Mouse (Mus musculus) CH12.LX (cell line): ENCODE data around the gene Slc25a36. TPM values are rescaled to one million over a fixed set of nuclear protein-coding genes. Genes with fewer than 3 reads are reported as not detected.

Experiments used
- DNase-seq: peaks from one replicate; pipeline ENCODE4 v3.0.0-alpha.2; 2013; ENCODE audit errors: extremely low read depth
- H3K27ac ChIP-seq: 2 replicates; pipeline ENCODE4 v1.5.1; 2012; ENCODE audit warnings: low read depth, mild to moderate bottlenecking, control low read depth, moderate library complexity; ENCODE audit not compliant: insufficient read depth
- H3K27me3 ChIP-seq: replicated peaks from 2 replicates; pipeline ENCODE3; 2012; ENCODE audit warnings: inconsistent platforms
- H3K36me3 ChIP-seq, 2 experiments: replicated peaks in 1 of 2; 2 replicates each; pipeline versions ENCODE3 to v1.6.1; 2012; ENCODE audit warnings: inconsistent platforms in 1 of 2, low read length in 1 of 2, mild to moderate bottlenecking in 1 of 2, mixed read lengths in 1 of 2, moderate library complexity in 1 of 2; ENCODE audit not compliant: control insufficient read depth in 1 of 2, insufficient read depth in 1 of 2
- H3K4me1 ChIP-seq, 2 experiments: 2 replicates each; pipeline ENCODE4 v1.6.1; 2012; ENCODE audit warnings: inconsistent platforms in 1 of 2, moderate library complexity in 1 of 2; ENCODE audit not compliant: insufficient read depth in 2 of 2, control insufficient read depth in 1 of 2
- H3K4me2 ChIP-seq: 2 replicates; pipeline ENCODE4 v1.6.1; 2012; ENCODE audit warnings: low read depth, mild to moderate bottlenecking, control low read depth; ENCODE audit not compliant: poor library complexity, insufficient read depth, severe bottlenecking
- H3K4me3 ChIP-seq, 3 experiments: fragments of 150-350 bp in 1 of 3; sonication (generic) in 1 of 3; replicated peaks in 1 of 3; 2 replicates each; pipeline versions ENCODE3 to v1.5.1; 2011 to 2012; ENCODE audit warnings: low read depth in 2 of 3, low read length in 2 of 3, mild to moderate bottlenecking in 2 of 3, moderate library complexity in 2 of 3, control low read depth in 1 of 3, improper control_type of control experiment in 1 of 3, inconsistent platforms in 1 of 3, mixed read lengths in 1 of 3; ENCODE audit not compliant: poor library complexity in 1 of 3
- H3K79me2 ChIP-seq: replicated peaks from 2 replicates; pipeline ENCODE4 v1.6.1; 2012; ENCODE audit warnings: mild to moderate bottlenecking, moderate library complexity; ENCODE audit not compliant: control insufficient read depth, poor library complexity, insufficient read depth, severe bottlenecking; ENCODE audit errors: extremely low read depth
- H3K9ac ChIP-seq: 2 replicates; pipeline ENCODE4 v1.6.1; 2012; ENCODE audit warnings: low read depth, mild to moderate bottlenecking, control low read depth, moderate library complexity; ENCODE audit not compliant: insufficient read depth
- H3K9me3 ChIP-seq: replicated peaks from 2 replicates; pipeline ENCODE3; 2012; ENCODE audit warnings: low read length, inconsistent platforms, mixed read lengths
- CHD1 ChIP-seq: IDR thresholded peaks from 2 replicates; pipeline ENCODE4 v1.6.1; 2012; ENCODE audit warnings: low read depth, low read length, improper control_type of control experiment, inconsistent platforms
- CHD2 ChIP-seq: IDR thresholded peaks from 2 replicates; pipeline ENCODE4 v1.6.1; 2011; ENCODE audit warnings: low read length, improper control_type of control experiment
- EP300 ChIP-seq: IDR thresholded peaks from 2 replicates; pipeline ENCODE4 v1.6.1; 2011; ENCODE audit warnings: low read length, improper control_type of control experiment
- JUN ChIP-seq: IDR thresholded peaks from 2 replicates; pipeline ENCODE4 v1.6.1; 2011; ENCODE audit warnings: low read depth, mild to moderate bottlenecking, low read length, improper control_type of control experiment, moderate library complexity; ENCODE audit not compliant: insufficient read depth
- MAX ChIP-seq: IDR thresholded peaks from 2 replicates; pipeline ENCODE4 v1.6.1; 2011; ENCODE audit warnings: low read length, improper control_type of control experiment
- MAZ ChIP-seq: IDR thresholded peaks from 2 replicates; pipeline ENCODE4 v1.6.1; 2012; ENCODE audit warnings: low read depth, mild to moderate bottlenecking, inconsistent platforms, low read length, improper control_type of control experiment, moderate library complexity
- MYC ChIP-seq: IDR thresholded peaks from 2 replicates; pipeline ENCODE4 v1.6.1; 2011; ENCODE audit warnings: low read depth, mild to moderate bottlenecking, improper control_type of control experiment, low read length
- NRF1 ChIP-seq: IDR thresholded peaks from 2 replicates; pipeline ENCODE4 v1.6.1; 2014; ENCODE audit warnings: low read depth, mild to moderate bottlenecking, inconsistent platforms, low read length, improper control_type of control experiment, moderate library complexity
- PAX5 ChIP-seq: IDR thresholded peaks from 2 replicates; pipeline ENCODE4 v1.6.1; 2012; ENCODE audit warnings: low read length, inconsistent platforms, mixed read lengths
- POLR2A ChIP-seq: IDR thresholded peaks from 2 replicates; pipeline ENCODE4 v1.6.1; 2011; ENCODE audit warnings: low read depth, mild to moderate bottlenecking, improper control_type of control experiment, low read length
- RAD21 ChIP-seq: IDR thresholded peaks from 2 replicates; pipeline ENCODE4 v1.6.1; 2011; ENCODE audit warnings: low read depth, mild to moderate bottlenecking, low read length, improper control_type of control experiment, moderate library complexity
- UBTF ChIP-seq: IDR thresholded peaks from 2 replicates; pipeline ENCODE4 v1.6.1; 2012; ENCODE audit warnings: low read depth, mild to moderate bottlenecking, inconsistent platforms, low read length, improper control_type of control experiment, moderate library complexity
- USF1 ChIP-seq: IDR thresholded peaks from 2 replicates; pipeline ENCODE4 v1.6.1; 2014; ENCODE audit warnings: low read depth, mild to moderate bottlenecking, inconsistent platforms, low read length, improper control_type of control experiment
- USF2 ChIP-seq: conservative IDR thresholded peaks from 2 replicates; pipeline ENCODE4 v1.6.1; 2011; ENCODE audit warnings: low read depth, low read length, improper control_type of control experiment
- dilution Hi-C: fragments of 300-500 bp; cut with MboI; formaldehyde crosslinking; loops from 2 replicates; pipeline ENCODE4 v1.14.3; 2020; ENCODE audit warnings: low sequenced_read_pairs; ENCODE audit not compliant: extremely low pct_unique_long_range_greater_than_20kb, extremely low pct_ligation_motif_present
- in situ Hi-C: fragments of 300-500 bp; cut with MboI; formaldehyde crosslinking; loops from 3 replicates; pipeline ENCODE4 v1.14.3; 2019; ENCODE audit warnings: low sequenced_read_pairs, low pct_ligation_motif_present, low pct_unique_long_range_greater_than_20kb, mixed read lengths
- polyA plus RNA-seq: library from polyadenylated mRNA; unstranded; fragments of >175 nt; gene quantifications from 2 replicates; pipeline ENCODE4 v1.2.1, GENCODE M21; 2012; ENCODE audit warnings: low read depth; ENCODE audit not compliant: insufficient read length
- total RNA-seq, 2 experiments: library from RNA; depleted of rRNA; stranded (reverse); fragments of 300-350 nt in 1 of 2; fragments of >200 nt in 1 of 2; gene quantifications; 2 replicates each; pipeline ENCODE4 v1.2.3; 2012 to 2014

The Slc25a36 gene
- total and polyA plus RNA-seq, 3 experiments = 14.9 to 35.6 (median 18.7) TPM

- in situ Hi-C loops = no loop called here
- H3K4me1 ChIP-seq = peaks cover 0 to 8% of the 10 kb centered on the region in 2 experiments; a peak in 2 of 4 replicates
- no peak overlapping the region for H3K27ac ChIP-seq
- no peak overlapping the region for H3K4me2 ChIP-seq
- dilution Hi-C loops = no loop called here
- H3K4me3 ChIP-seq = no peak overlapping the region
- no peaks in the 10 kb centered on the region for H3K9me3 ChIP-seq
- DNase-seq = no peak
- TF ChIP-seq MYC = no peak
- TF ChIP-seq USF2 = no peak
- TF ChIP-seq UBTF = no peak
- no peak for TF ChIP-seq USF1
- no peak for TF ChIP-seq PAX5
- no peak for TF ChIP-seq CHD1
- no peak for TF ChIP-seq MAZ
- TF ChIP-seq NRF1 = no peak
- TF ChIP-seq CHD2 = no peak
- no peak for TF ChIP-seq POLR2A
- TF ChIP-seq JUN = no peak
- TF ChIP-seq EP300 = no peak
- no peak for TF ChIP-seq RAD21
- H3K27me3 ChIP-seq = no peaks in the 10 kb centered on the region
- no peaks in the 10 kb centered on the region for H3K36me3 ChIP-seq
- no peak overlapping the region for H3K9ac ChIP-seq
- H3K79me2 ChIP-seq = no peaks in the 10 kb centered on the region
These were observed 24.9 kb upstream of the Slc25a36 start for GRCm38 (mm10) chr9:97135866-97136265.

- no peak overlapping the region for H3K4me2 ChIP-seq
- no peaks in the 10 kb centered on the region for H3K9me3 ChIP-seq
- H3K79me2 ChIP-seq = no peaks in the 10 kb centered on the region
- in situ Hi-C loops = no loop called here
- TF ChIP-seq MAX (no peak), NRF1 (peak; percentile 38; the same call in 1 of the 2 replicates)
- no peaks in the 10 kb centered on the region for H3K4me1 ChIP-seq
- no peaks in the 10 kb centered on the region for H3K27me3 ChIP-seq
- H3K9ac ChIP-seq = no peak overlapping the region
- no peak overlapping the region for H3K27ac ChIP-seq
- no peak for DNase-seq
- no peak overlapping the region for H3K4me3 ChIP-seq
- dilution Hi-C loops = no loop called here
- H3K36me3 ChIP-seq = no peaks in the 10 kb centered on the region
These were observed 22.2 kb upstream of the Slc25a36 start for GRCm38 (mm10) chr9:97133178-97133577.

- no peaks in the 10 kb centered on the region for H3K36me3 ChIP-seq
- dilution Hi-C loops (no loop called here), in situ Hi-C loops (no loop called here)
- no peak overlapping the region for H3K4me3 ChIP-seq
- H3K4me2 ChIP-seq = no peak overlapping the region
- H3K27ac ChIP-seq = no peak overlapping the region
- no peak for DNase-seq
- TF ChIP-seq POLR2A = no peak
- H3K9me3 ChIP-seq = peaks cover 7% of the 10 kb centered on the region
- H3K27me3 ChIP-seq = no peaks in the 10 kb centered on the region
- H3K4me1 ChIP-seq = no peaks in the 10 kb centered on the region
- no peaks in the 10 kb centered on the region for H3K79me2 ChIP-seq
- H3K9ac ChIP-seq = no peak overlapping the region
These were observed 19.0 kb upstream of the Slc25a36 start for GRCm38 (mm10) chr9:97130001-97130400.
